Mouse (Mus musculus): ENCODE data around the gene Dusp19. TPM values are rescaled to one million over a fixed set of nuclear protein-coding genes. Genes with fewer than 3 reads are reported as not detected.

Dusp19 gene
- total RNA-seq, 1 experiment from 2014 or later = 10.9 TPM

DNA sequence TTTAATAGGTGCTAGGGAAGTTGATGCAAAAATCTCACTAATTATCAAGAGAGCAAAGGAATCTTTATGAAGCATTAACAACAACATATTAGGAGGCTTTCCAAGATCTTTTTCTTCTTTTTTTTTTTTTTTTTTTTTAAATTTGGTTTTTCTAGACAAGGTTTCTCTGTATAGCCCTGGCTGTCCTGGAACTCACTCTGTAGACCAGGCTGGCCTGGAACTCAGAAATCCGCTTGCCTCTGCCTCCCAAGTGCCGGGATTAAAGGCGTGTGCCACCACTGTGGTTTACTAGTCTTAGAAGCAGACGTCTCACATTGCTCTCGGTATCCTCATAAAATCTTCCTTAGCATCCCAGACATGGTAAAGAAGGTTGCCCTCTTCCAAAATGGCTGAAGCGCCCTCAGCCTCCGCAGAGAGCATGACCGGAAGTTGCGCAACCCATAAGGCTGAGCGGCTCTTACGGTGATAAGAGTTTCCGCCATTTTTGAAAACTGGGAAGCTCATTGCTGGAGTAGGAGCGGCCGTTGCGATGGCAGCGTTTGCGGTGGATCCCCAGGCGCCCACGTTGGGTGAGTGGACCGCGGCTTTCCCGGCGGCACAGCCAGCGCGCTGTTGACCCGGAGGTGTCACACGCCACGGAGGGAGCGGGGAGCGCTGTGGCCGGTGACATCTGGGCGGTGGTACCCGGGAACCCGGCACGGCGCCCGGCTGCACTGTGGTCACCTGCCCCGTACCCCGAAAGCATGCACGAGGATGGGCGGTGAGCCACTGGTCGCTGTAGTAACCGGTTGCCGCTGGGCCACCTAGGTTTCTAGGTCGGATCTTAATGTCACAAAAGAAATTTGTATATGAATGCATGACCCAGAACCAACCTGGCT is 21.8 kb downstream of the Dusp19 start:
- peak; percentile 93 for DNase-seq

GRCm38 (mm10) chr2:80639398-80639797 is 22.6 kb downstream of the Dusp19 start:
- peak; percentile 18 for DNase-seq

- no peak for DNase-seq
These were observed 23.0 kb downstream of the Dusp19 start for GRCm38 (mm10) chr2:80639864-80640263.

GRCm38 (mm10) chr2:80661414-80661813 is 44.6 kb downstream of the Dusp19 start:
- no peak for DNase-seq

DNA sequence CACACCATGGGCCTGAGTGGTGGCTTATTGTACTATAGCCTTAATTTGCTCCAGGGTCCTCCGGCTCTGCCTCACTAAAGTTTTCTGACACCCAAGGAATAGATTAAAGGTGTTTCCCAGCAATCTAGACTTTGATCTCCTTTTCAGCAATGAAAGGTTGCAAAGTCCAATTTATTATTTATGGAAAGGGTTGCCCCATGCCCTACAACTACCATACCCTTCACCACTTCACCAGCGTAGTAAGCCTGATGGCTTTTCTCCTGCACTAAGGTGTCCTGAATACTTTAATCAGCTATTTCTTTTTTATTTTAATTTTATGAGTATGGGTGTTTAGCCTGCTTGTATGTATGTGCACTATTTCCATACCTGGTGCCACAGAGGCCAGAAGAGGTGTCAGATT is 45.8 kb downstream of the Dusp19 start:
- DNase-seq = no peak

DNA sequence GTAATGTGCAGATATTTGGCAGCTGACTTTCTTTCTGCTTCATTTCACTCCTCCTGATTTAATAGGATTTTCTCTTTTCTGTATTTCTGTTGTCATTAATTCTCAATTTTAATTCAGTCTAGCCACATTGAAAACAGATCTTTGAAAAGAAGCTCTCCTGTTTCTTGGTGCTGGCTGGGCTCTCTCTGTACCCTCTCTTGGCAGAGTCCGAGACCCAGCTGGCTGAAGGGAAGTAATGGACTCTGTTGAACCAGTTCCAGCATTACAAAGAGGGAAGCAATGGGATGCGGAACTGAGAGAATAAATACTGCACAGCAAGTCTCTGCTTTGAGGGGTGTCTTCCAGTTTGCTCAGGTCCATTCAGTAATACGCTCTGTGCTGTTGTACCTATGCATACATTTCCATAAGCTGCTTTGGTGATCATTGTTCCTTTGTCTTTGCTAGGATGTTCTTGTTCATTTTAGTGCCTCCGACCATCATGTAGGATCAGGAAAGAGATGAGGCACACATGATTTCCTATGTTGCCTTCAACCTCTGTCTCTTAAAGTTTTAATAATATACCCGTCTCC is 50.6 kb downstream of the Dusp19 start:
- DNase-seq = no peak

- peak; percentile 14 for DNase-seq
These were observed 53.2 kb downstream of the Dusp19 start for GRCm38 (mm10) chr2:80669868-80670666.

DNA sequence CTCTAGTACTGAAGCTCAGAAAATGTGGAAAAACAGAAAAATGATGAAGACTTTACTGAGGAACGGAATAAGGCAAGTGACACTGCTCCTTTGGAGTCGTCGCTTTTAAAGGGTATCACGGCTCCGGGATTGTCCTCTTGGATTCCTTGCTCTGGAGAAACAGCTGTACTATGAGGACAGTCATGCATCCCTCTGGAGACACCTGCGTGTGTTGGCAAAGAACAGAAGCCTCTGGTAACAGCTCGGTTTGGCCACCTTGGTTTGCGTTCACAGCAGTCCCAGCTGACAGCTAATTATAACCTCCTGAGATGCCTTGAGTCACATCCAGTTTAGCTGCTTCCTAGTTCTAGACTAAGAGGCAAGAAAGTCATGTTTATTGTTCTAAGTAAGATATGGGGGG is 62.0 kb downstream of the Dusp19 start:
- no peak for DNase-seq

Small RNA genes lying within 50 kb of the gene (microRNA-seq; reads per million reads assigned to microRNA genes)
- 0 reads per million in 2 experiments for gene Mir684-1

Other genes starting within 250 kb of the Dusp19 start
- 84.5 and 137 TPM in 2 replicates for gene Frzb, start 169.4 kb upstream of the Dusp19 start, total RNA-seq (2021)
- gene Nckap1, start 35.7 kb upstream of the Dusp19 start, total RNA-seq (2021) = 134 and 138 TPM in 2 replicates
- 18.6 and 22.9 TPM in 2 replicates for gene Nup35, start 191 bp downstream of the Dusp19 start, total RNA-seq (2021)